Mouse (Mus musculus) cerebellum, postnatal 4 days (tissue): ENCODE results near the gene Cd7.
"Not testable (repeated sequence)": the region's sequence is repeated elsewhere in the genome, so short reads cannot be mapped to it uniquely, and the experiment has no call there.

Experiments used
- DNase-seq, 2 experiments: peaks; one replicate each; pipeline ENCODE4 v3.0.0; 2022; ENCODE audit warnings: low spot score in 2 of 2, mixed read lengths in 1 of 2

Cd7 gene

GRCm38 (mm10) chr11:121039302-121039701 lies at the start of gene Cd7:
Gene Cd7 (minus strand): TSS chr11:121039418.
- no peak for DNase-seq

GRCm38 (mm10) chr11:121088997-121089396 lies 49.8 kb upstream of the Cd7 start:
- no peak for DNase-seq

- no peak for DNase-seq
These were observed 47.1 kb upstream of the Cd7 start for GRCm38 (mm10) chr11:121086296-121086695.

- no peak for DNase-seq
These were observed 46.0 kb upstream of the Cd7 start for GRCm38 (mm10) chr11:121085181-121085580.

- DNase-seq = no peak
These were observed 43.8 kb upstream of the Cd7 start for GRCm38 (mm10) chr11:121082857-121083500.

- DNase-seq = no peak
These were observed 43.0 kb upstream of the Cd7 start for GRCm38 (mm10) chr11:121082250-121082649.

GRCm38 (mm10) chr11:121081120-121081519 lies 41.9 kb upstream of the Cd7 start, which contains the start of gene Sectm1a:
Gene Sectm1a (minus strand): TSS chr11:121081220.
- no peak for DNase-seq

GRCm38 (mm10) chr11:121080330-121080729 lies 41.1 kb upstream of the Cd7 start:
- no peak for DNase-seq

GRCm38 (mm10) chr11:121075655-121076054 lies 36.4 kb upstream of the Cd7 start:
- no peak for DNase-seq

- DNase-seq = not testable (repeated sequence)
These were observed 30.4 kb upstream of the Cd7 start for GRCm38 (mm10) chr11:121069662-121070061.

- DNase-seq = no peak
These were observed 28.7 kb upstream of the Cd7 start for GRCm38 (mm10) chr11:121067895-121068294.

- DNase-seq = no peak
These were observed 25.0 kb upstream of the Cd7 start for GRCm38 (mm10) chr11:121064197-121064596.

- DNase-seq = no peak
These were observed 24.2 kb upstream of the Cd7 start, which contains the start of gene Sectm1b for GRCm38 (mm10) chr11:121063379-121063778. Gene Sectm1b (minus strand): TSS chr11:121063569.

- no peak for DNase-seq
These were observed 22.4 kb upstream of the Cd7 start for GRCm38 (mm10) chr11:121061615-121062014.

GRCm38 (mm10) chr11:121060401-121061067 lies 21.3 kb upstream of the Cd7 start:
- not testable (repeated sequence) for DNase-seq

GRCm38 (mm10) chr11:121059471-121059870 lies 20.3 kb upstream of the Cd7 start:
- no peak for DNase-seq

GRCm38 (mm10) chr11:121058956-121059355 lies 19.7 kb upstream of the Cd7 start:
- DNase-seq = no peak

- no peak for DNase-seq
These were observed 18.9 kb upstream of the Cd7 start for GRCm38 (mm10) chr11:121058122-121058521.

GRCm38 (mm10) chr11:121056536-121057236 lies 17.5 kb upstream of the Cd7 start:
- no peak for DNase-seq

GRCm38 (mm10) chr11:121053536-121053935 lies 14.3 kb upstream of the Cd7 start:
- peak; percentile 58 to 83 for DNase-seq

- DNase-seq = no peak
These were observed 13.2 kb upstream of the Cd7 start for GRCm38 (mm10) chr11:121052387-121052786.

- DNase-seq = no peak
These were observed 12.6 kb upstream of the Cd7 start for GRCm38 (mm10) chr11:121051793-121052192.

GRCm38 (mm10) chr11:121049840-121050239 lies 10.6 kb upstream of the Cd7 start:
- no peak for DNase-seq
